Mouse (Mus musculus) gonadal fat pad, adult 2 months (tissue): ENCODE data around the gene Grid1. TPM values are rescaled to one million over a fixed set of nuclear protein-coding genes. Genes with fewer than 3 reads are reported as not detected.

ENCODE experiments used
- DNase-seq: peaks from one replicate; pipeline ENCODE4 v3.0.0-alpha.2; 2012; ENCODE audit warnings: low read depth
- polyA plus RNA-seq: library from polyadenylated mRNA; depleted of rRNA; stranded (reverse); fragments of >200 nt; gene quantifications from 2 replicates; pipeline ENCODE4 v1.2.3, GENCODE M21; 2012

Grid1 gene
- polyA plus RNA-seq, 1 experiment = 1.6 TPM

GRCm38 (mm10) chr14:35113276-35113645 lies 293.4 kb downstream of the Grid1 start:
- DNase-seq = no peak

- no peak for DNase-seq
Measured at GRCm38 (mm10) chr14:35115913-35116312, 296.0 kb downstream of the Grid1 start.

- DNase-seq = no peak
Measured at GRCm38 (mm10) chr14:35120089-35120488, 300.2 kb downstream of the Grid1 start.

DNA sequence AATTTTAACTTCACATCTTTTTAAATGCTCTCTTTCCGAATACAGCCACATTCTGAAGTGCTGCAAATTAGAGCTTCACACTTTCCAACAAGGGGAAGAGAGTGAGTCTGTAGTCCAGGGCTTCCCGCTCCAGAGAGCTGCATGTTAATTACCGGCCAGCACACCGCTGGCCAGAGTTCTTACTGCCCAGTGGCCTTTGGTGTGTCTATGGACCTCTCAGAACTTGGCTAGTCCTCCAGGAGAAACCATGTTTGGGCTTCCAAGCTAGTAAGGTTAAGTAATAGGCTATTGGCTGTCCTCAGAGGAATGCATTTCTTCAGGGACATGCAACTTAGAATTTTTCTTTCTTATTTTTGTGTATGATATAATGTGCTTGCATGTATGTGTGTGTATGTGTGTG lies 301.0 kb downstream of the Grid1 start:
- DNase-seq = no peak

- no peak for DNase-seq
Measured at GRCm38 (mm10) chr14:35122111-35122510, 302.2 kb downstream of the Grid1 start.

DNA sequence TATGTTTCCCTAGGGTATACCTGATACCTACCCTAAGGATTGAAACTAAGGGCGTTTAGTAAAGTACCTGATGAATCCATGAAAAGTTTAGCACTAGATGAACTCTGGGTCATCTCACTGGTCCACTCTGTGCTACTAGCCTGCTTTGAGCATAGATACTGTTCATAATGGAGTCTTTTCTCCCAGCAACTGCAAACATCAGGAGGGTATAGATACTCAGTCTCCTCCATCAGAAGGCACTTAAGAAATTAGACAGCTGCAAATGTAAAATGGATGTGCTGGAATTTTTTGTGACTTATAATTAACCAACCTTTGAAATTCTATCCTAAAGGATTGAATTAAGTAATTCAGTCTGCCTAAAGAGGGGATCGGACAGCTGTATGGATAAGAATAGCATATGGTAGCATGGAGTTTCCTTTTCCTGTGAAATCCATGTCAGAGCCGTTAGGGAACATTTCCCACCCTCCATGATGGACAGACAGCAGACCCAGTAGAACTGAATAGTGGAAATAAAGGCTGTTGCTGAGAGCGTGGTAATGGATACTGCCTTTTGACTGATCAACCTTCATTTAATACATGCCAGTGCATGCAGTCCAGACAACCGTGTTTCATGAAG lies 303.5 kb downstream of the Grid1 start:
- DNase-seq = no peak

DNA sequence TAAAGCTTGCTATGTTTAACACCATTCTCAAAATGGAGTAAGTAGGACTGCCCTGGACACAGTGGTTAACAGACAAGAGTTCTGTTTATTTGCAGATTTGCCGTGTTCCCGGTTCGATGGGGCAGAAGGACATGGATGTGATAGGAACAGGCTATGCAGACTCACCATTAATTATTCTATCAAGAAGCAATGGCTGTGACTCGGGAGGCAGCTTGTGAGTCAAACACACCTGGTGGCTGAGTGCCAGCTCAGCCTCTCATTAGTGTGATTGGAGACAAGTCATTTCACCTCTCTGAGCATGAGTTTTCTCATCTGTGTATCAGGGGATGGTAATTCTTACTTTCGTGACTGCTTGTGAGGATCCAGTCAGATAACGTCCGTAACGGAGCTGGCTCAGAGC lies 307.7 kb downstream of the Grid1 start:
- no peak for DNase-seq

- no peak for DNase-seq
Measured at GRCm38 (mm10) chr14:35135056-35135455, 315.1 kb downstream of the Grid1 start.

GRCm38 (mm10) chr14:35138069-35138468 lies 318.2 kb downstream of the Grid1 start:
- DNase-seq = no peak

GRCm38 (mm10) chr14:35139824-35140223 lies 319.9 kb downstream of the Grid1 start:
- no peak for DNase-seq

DNA sequence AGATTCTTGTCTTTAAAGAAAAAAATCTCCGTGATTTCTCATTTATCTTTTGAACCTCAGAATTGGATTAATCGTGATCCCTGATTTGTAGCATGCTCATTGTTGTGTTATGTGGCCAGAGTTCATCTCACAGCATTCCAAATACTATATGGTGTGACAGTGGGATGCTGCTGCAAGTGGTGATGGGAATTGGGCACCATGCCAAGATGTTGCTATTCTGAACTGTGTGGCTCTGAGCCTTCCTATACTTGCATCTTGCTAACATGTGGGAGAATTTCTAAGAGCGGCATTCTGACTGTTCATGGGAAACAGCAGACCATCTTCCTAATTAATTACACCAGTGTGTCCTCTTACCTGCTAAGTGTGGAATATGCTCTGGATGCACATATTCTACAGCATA lies 332.5 kb downstream of the Grid1 start:
- no peak for DNase-seq

- DNase-seq = no peak
Measured at GRCm38 (mm10) chr14:35153701-35154277, 333.9 kb downstream of the Grid1 start.

- no peak for DNase-seq
Measured at GRCm38 (mm10) chr14:35154364-35154763, 334.5 kb downstream of the Grid1 start.

DNA sequence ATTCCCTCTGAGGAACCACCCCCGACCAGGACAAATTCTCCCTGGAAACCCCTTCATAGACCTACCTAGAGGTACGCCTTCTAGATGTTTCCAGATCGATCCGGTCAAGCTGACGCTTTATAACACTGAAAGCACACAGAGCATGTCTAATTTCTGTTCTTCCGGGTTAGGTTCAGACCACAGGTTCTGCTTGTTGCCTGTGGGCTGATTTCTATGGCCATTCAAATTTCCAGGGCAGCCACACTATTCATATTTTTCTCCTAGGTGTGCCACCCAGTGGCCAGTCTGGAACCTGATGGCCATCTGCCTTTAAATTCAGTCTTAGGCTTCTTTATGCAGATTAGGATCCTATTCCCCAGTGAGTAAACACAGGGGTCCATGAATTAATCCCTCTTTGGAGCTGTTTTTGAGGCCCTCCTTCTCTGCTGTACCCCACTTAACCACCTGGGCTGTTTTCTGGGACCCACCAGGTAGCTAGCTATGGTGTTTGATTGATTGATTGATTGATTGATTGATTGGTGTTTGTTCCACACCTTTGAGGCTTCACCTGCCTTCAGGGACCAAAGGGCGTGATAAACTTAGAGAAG lies 337.3 kb downstream of the Grid1 start:
- DNase-seq = no peak

- DNase-seq = no peak
Measured at GRCm38 (mm10) chr14:35159296-35159695, 339.4 kb downstream of the Grid1 start.

GRCm38 (mm10) chr14:35167451-35167850 lies 347.5 kb downstream of the Grid1 start:
- DNase-seq = no peak

DNA sequence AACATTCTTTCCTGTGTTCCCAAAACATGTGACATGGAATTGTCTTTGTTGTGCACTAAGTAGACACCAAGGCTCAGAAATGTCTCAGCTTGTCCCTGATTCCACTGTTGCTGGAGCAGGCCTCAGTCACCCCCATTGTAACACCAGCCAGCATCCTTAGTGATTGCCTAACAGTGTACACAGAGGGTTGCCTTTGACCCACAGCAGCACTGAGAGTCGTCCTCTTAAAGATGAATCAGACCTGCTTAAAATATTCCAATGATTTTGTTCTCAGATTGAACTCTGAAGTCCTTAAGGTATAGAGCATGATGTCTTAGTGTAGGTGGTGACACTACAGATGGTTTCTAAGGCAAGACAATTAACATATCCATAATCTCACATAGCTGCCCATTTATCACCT lies 354.0 kb downstream of the Grid1 start:
- DNase-seq = no peak

DNA sequence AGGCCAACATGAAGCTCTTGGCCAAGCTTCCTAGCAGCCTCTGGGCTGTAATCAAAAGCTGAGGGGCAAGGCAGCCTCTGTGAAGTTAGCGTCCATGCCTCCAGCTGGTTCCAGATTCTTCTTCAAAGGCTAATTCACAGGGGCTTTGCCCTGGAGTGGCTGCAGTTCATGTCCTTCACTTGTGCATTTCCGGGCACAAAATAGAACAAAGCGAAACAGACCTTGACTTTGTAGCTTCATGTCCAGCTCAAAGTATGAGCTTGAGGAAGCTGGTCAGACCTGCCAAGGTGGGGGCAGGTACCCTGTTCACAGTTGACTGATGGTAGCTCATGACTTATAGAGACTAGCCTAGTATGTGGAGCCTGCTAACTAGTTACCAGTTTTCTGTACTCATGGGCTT lies 356.1 kb downstream of the Grid1 start:
- DNase-seq = no peak

- DNase-seq = no peak
Measured at GRCm38 (mm10) chr14:35179076-35179475, 359.2 kb downstream of the Grid1 start.

- no peak for DNase-seq
Measured at GRCm38 (mm10) chr14:35185399-35185798, 365.5 kb downstream of the Grid1 start.

DNA sequence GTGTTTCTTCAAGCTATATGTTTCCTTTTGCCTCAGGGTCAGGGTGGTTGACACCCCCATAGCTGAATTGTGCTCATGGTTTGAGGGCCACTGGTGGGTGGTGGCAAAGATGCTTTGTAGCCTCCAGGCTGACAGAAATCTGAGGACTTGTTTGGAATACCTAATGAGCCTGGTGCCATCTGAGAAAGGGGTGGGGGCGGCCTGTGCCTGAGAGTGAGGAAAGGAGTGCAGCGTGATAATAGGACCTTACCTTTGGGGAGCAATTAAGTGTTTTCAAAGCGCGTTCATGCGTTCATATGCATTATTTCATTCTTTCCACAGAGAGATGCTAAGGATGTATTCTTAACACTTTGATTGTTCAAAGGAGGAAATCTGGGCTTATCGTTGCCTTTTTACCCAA lies 372.3 kb downstream of the Grid1 start:
- no peak for DNase-seq

GRCm38 (mm10) chr14:35197371-35197770 lies 377.5 kb downstream of the Grid1 start:
- DNase-seq = no peak

- no peak for DNase-seq
Measured at GRCm38 (mm10) chr14:35198447-35198846, 378.5 kb downstream of the Grid1 start.

GRCm38 (mm10) chr14:35198899-35199298 lies 379.0 kb downstream of the Grid1 start:
- DNase-seq = no peak
